Mouse (Mus musculus) mesoderm, embryonic 11.5 days (tissue): Measurements from ENCODE around the gene Nexn.
"Not testable (repeated sequence)": the region's sequence is repeated elsewhere in the genome, so short reads cannot be mapped to it uniquely, and the experiment has no call there.

Experiments used
- DNase-seq: peaks from one replicate; pipeline ENCODE4 v3.0.0-alpha.2; 2012; ENCODE audit warnings: low read depth, low spot score

Gene Nexn

GRCm38 (mm10) chr3:152266036-152266421 is at the start of gene Nexn:
TSS of gene Nexn (minus strand) at chr3:152266350.
- no peak for DNase-seq

DNA sequence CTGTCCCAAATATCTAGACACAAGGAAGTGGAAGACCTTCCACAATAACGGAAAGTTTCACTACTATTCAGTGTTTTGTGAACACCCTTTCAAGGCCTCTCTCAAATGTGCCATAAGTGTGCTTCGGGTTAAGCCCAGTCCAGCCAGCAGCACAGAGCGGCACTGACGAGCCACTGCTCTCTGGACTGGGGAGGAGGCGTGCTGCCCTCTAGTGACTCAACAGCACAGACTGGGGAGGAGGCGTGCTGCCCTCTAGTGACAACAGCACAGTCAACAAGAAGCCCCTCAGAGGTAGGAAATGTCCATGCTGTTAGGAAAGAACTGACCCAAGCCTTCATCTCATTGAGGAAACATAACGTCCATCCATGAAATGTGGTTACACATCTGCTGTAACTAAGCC is 49.5 kb upstream of the Nexn start:
- peak; percentile 85 for DNase-seq

DNA sequence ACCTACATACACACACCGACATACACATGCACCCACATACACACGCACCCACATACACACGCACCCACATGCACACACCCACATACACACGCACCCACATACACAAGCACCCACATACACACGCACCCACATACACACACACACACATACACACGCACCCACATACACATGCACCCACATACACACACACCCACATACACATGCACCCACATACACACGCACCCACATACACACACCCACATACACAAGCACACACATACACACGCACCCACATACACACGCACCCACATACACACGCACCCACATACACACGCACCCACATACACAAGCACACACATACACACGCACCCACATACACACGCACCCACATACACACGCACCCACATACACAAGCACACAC is 48.5 kb upstream of the Nexn start:
- DNase-seq: not testable (repeated sequence)

GRCm38 (mm10) chr3:152309250-152309645 is 43.1 kb upstream of the Nexn start:
- no peak for DNase-seq

DNA sequence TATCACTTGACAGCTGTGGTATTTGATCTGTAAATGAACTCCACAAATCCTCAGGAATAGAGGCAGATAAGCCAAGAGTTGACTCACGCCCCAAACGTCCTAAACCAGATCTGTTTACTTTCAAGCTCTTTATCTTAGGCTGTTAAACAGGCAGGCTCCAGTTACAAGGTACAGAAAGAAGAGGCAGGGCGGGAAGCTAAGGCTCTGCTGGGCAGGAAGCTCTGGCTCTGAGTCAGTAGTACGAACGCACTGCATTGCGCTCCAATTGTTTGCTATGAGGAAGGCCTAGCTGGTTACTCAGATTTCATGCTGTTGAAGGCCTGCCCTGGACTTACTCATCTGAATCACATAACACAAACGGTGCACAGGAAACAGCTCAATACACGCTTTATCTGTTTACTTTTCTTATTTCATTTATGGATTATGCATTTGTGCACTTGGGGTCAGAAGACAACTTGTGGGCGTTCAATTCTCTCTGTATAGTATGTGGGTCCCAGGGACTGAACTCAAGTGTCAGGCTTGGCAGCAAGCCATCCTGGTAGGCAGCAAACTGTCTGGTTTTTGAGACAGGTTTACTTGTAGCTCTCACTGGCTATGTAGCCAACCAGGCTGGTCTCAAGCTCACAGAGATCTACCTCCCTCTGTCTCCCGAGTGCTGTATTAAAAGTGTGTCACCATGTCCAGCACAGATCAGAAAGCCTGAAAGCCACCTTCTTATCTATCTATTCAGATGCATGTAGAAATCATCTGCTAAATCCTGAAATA is 42.5 kb upstream of the Nexn start:
- peak; percentile 15 for DNase-seq

- DNase-seq: no peak
These were observed 39.8 kb upstream of the Nexn start for GRCm38 (mm10) chr3:152305971-152306370.

DNA sequence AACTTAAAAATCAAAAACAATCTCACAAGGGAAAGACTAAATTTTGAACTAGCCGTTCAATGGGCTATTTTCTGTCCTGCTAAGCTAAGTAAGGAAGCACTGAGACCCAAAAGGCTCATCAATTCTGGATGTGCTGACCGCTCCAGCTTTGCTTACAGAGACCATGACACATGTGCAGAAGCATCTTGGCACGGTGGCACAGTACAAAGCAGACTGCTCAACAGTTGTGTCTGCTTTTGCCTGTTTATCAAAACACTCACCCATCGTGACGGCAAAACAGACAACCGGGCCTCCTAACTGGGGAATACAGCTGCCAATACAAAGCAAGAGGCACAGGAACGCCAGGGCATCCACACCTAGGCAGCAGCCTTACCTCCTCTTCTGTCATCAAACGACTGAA is 38.9 kb upstream of the Nexn start:
- no peak for DNase-seq

DNA sequence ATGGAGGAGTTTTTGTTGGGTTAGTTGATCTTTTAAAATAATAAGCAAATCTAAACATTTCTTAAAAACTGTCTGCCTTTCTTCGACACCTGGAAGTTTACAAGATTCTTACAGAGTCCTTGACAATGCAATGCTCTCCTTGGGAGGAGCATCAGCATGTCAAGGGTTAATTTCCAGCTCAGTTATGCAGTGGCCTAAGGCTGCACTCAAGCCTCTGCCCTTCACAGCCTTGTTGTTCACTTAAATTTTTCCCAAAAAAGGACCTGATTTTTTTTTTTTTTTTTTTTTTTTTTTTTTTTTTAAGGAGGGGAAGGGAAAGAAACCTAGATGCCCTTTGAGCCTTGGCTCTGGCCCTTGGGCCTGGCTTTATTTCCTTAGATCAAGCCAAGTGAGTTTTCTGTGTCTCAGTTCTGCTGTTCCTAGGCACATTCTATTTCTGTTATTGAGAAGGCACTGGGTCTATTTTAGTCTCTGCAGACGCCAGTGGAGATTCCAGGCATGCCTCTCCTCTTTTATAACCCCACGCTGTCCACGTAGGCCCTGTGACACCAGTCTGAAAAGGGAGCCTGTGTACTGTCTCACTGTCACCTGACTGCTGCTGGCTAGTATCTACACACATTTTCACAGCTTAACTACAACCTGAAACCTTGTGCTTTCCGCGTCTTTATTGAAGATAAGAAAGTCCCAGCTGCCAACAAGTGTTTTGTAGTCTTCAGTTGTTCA is 38.1 kb upstream of the Nexn start:
- DNase-seq: no peak

DNA sequence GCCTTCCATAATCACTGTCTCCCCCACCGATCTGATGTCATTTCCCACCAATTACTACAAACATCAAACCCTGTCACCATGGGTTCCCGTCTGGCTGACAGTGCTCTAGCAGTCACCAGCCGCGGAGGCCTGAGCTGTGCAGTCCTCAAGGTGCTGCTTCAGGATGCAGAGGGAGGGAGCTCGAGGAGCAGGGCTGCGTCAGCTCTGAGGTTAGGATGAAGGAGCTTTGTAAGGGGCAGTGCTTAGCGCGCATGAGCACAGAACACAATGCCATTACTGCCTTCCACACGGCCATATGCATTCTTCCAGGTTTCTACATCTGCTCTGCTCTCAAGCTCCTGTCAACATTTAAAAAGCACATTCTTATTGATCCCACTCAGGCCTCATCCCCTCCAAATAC is 36.8 kb upstream of the Nexn start:
- no peak for DNase-seq

GRCm38 (mm10) chr3:152300376-152301337 is 34.5 kb upstream of the Nexn start:
- DNase-seq: no peak

- DNase-seq: no peak
These were observed 29.7 kb upstream of the Nexn start for GRCm38 (mm10) chr3:152295896-152296295.

- DNase-seq: no peak
These were observed 28.2 kb upstream of the Nexn start for GRCm38 (mm10) chr3:152294400-152294799.

DNA sequence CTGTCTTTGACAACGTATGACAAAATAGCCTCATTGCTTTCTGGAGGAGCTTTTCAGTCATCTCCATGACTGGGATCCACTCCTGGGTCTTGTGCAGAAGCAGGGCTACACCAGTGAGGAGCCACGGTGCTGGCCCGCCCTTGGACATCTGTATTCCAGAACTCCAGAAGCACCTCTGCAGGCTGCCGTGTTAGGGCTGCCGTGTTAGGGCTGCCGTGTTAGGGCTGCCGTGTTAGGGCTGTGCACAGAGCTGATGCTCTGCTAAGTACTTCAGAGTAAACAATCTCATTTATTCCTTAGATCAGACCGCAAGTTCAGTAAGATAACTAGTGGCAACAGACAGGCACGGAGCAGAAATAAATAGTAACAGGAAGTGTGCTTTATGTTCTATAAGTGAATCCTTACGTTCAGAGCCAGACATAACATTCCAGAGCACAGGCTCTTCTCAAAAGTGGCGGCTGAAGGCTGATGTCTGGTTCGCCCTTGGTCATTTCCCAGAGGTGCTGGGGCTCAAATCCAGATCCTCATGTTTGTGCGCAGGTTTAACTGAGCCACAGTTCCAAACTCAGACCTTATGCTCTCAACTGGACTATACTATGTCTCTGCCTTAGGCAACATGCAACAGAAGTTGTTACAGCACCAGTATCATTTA is 27.5 kb upstream of the Nexn start:
- DNase-seq: no peak

GRCm38 (mm10) chr3:152291895-152292294 is 25.7 kb upstream of the Nexn start:
- no peak for DNase-seq

DNA sequence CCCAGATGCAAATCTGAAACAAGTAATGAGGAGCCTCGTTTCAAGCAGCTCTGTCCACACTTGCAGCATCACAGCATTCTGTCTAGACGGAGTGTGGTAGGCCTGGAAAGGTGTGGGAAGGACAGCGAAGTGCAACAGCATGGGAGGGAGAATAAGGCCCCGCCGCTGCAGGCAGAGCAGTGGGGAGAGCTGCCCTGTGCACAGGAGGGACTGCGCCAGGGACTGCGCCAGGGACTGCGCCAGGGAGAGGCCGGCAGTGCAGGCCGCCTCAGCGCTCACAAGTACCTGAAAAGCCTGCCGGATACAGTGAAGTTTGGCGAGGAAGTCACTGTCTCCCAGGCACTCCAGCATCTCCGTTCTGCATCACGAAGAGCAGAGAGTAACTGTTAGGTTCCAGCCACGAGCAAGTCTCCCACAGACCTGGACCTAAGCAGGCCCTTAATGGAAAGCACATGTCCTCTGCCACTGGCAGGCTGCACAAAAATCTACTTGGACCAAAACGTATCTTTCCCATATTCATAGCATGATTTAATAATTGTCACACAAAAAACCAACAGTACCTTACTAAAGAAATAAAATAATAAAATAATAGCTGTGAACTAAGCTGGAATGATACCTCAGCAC is 24.1 kb upstream of the Nexn start:
- no peak for DNase-seq

DNA sequence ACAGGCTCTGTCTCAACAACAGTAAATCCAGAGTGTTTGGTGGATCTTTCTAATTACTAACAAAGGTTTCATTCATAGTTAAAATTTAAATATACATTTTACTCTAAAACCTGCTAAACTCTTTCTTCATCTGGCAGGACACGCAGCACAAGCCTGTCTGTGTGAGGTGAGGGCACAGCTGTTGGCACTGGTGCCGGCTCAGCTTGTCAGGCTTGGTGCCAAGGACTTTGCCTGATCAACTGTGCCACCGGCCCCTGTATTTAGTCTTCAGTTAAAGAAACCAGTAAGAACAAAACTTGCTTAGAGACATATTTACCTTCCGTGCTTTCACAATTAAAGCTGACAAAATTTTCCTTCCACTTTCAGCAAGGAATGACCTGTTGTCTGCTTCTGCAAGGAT is 22.6 kb upstream of the Nexn start:
- no peak for DNase-seq

GRCm38 (mm10) chr3:152288276-152288675 is 22.1 kb upstream of the Nexn start:
- no peak for DNase-seq

DNA sequence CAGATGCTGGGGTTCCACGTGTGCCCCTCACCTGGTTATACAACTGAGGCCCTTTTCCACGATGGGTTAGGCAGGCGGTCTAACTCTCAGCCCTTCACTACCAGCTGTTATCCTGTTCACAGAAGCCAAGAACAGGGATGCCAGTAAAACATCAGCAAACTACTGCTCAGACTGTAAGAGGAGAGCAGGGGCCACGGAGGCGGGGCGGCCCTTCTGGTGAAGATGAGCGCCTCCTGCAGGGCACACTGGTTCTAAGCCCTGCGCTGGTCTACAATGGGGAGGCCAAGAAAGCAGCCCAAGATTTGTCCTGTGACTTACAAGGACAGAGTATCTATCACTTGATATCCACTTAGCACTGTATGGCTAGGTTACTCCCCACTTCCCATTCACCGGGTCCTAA is 21.7 kb upstream of the Nexn start:
- DNase-seq: no peak

- DNase-seq: no peak
These were observed 18.6 kb upstream of the Nexn start for GRCm38 (mm10) chr3:152284759-152285158.

GRCm38 (mm10) chr3:152284306-152284705 is 18.2 kb upstream of the Nexn start:
- DNase-seq: no peak

DNA sequence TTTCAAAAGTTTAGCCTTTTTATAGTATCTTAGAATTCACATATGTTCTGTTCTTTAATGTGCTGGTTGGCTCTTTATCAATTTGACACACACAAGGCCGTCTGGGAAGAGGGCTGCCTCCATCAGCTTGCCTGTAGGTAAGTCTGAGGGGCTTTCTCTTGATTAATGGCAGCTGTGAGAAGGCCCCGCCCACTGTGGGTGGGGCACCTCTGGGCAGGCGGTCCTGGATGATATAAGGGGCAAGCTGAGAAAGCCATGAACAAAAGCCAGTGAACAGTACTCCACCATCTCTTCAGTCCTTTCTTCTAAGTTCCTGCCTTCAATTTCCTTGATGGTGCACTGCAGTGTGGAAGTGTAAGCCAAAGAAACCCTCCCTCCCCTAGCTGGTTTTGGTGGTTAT is 16.0 kb upstream of the Nexn start:
- no peak for DNase-seq
